Mouse (Mus musculus): ENCODE data around the gene Rcn3.
A peak's percentile ranks its signal among the peaks of the same experiment; 100 is the strongest.

The Rcn3 gene

GRCm38 (mm10) chr7:45092048-45092447 is at the start of gene Rcn3:
Gene Rcn3 (minus strand): TSS chr7:45092221.
- peak; percentile 93 to 96 for DNase-seq

- DNase-seq = no peak
Observed at GRCm38 (mm10) chr7:45141319-45141718, 49.3 kb upstream of the Rcn3 start.

GRCm38 (mm10) chr7:45139904-45140723 is 48.1 kb upstream of the Rcn3 start:
- DNase-seq = no peak

GRCm38 (mm10) chr7:45138403-45138802 is 46.4 kb upstream of the Rcn3 start:
- no peak for DNase-seq

- DNase-seq = no peak
Observed at GRCm38 (mm10) chr7:45137171-45138006, 45.4 kb upstream of the Rcn3 start.

- peak; percentile 91 to 94 for DNase-seq
Observed at GRCm38 (mm10) chr7:45135993-45136567, 44.1 kb upstream of the Rcn3 start, which contains the start of the genes Gm45713 and Flt3l. Gene Gm45713 (minus strand): TSS chr7:45136231. Gene Flt3l (minus strand): TSS chr7:45136432.

- no peak for DNase-seq
Observed at GRCm38 (mm10) chr7:45135370-45135769, 43.3 kb upstream of the Rcn3 start.

- DNase-seq = peak; percentile 76 to 84
Observed at GRCm38 (mm10) chr7:45134544-45135026, 42.6 kb upstream of the Rcn3 start.

GRCm38 (mm10) chr7:45133446-45134159 is 41.6 kb upstream of the Rcn3 start:
- DNase-seq = no peak

- no peak for DNase-seq
Observed at GRCm38 (mm10) chr7:45131850-45132249, 39.8 kb upstream of the Rcn3 start.

GRCm38 (mm10) chr7:45129776-45130512 is 37.9 kb upstream of the Rcn3 start:
- no peak for DNase-seq

GRCm38 (mm10) chr7:45129318-45129717 is 37.3 kb upstream of the Rcn3 start:
- DNase-seq = peak; percentile 70 to 79

- DNase-seq = peak; percentile 97 to 99
Observed at GRCm38 (mm10) chr7:45128624-45129246, 36.7 kb upstream of the Rcn3 start, which contains the start of gene Rpl13a. Gene Rpl13a (minus strand): TSS chr7:45128761.

- DNase-seq = no peak
Observed at GRCm38 (mm10) chr7:45127700-45128224, 35.7 kb upstream of the Rcn3 start.

GRCm38 (mm10) chr7:45126844-45127699 is 35.1 kb upstream of the Rcn3 start:
- DNase-seq = peak in 1 of 2 experiments; percentile 48

- no peak for DNase-seq
Observed at GRCm38 (mm10) chr7:45126147-45126843, 34.3 kb upstream of the Rcn3 start.

- peak in 1 of 2 experiments; percentile 29 for DNase-seq
Observed at GRCm38 (mm10) chr7:45125649-45126048, 33.6 kb upstream of the Rcn3 start.

GRCm38 (mm10) chr7:45125144-45125600 is 33.2 kb upstream of the Rcn3 start:
- peak in 1 of 2 experiments; percentile 35 for DNase-seq
